Mouse (Mus musculus) ES-Bruce4 (cell line): ENCODE measurements at regions not wholly inside any gene's neighbourhood (a gene's known extent, or its start where the extent isn't known, plus 50 kb on each side); places are given as distances from the start of the nearest gene placed in this dataset.
A peak's percentile ranks its signal among the peaks of the same experiment; 100 is the strongest.

ENCODE experiments used
- H3K27ac ChIP-seq: 2 replicates; pipeline ENCODE4 v1.5.1; 2012; ENCODE audit warnings: low read length, inconsistent platforms; ENCODE audit not compliant: insufficient read depth
- H3K27me3 ChIP-seq: 2 replicates; pipeline ENCODE4 v1.6.1; 2012; ENCODE audit warnings: mild to moderate bottlenecking, low read length, inconsistent platforms; ENCODE audit not compliant: control insufficient read depth, poor library complexity, insufficient read depth, severe bottlenecking
- H3K36me3 ChIP-seq: 2 replicates; pipeline ENCODE4 v1.6.1; 2012; ENCODE audit warnings: inconsistent platforms, mild to moderate bottlenecking, low read length, moderate library complexity; ENCODE audit not compliant: control insufficient read depth, poor library complexity, insufficient read depth, severe bottlenecking
- H3K4me1 ChIP-seq: one replicate; pipeline ENCODE4 v1.8.1; 2011; ENCODE audit warnings: low read length; ENCODE audit not compliant: control insufficient read depth, insufficient read depth
- H3K4me3 ChIP-seq: 2 replicates; pipeline ENCODE4 v1.5.1; 2011; ENCODE audit warnings: low read depth, mild to moderate bottlenecking, low read length
- H3K9ac ChIP-seq: 2 replicates; pipeline ENCODE4 v1.6.1; 2012; ENCODE audit warnings: low read depth, mild to moderate bottlenecking, inconsistent platforms; ENCODE audit not compliant: poor library complexity, severe bottlenecking
- H3K9me3 ChIP-seq: replicated peaks from 2 replicates; pipeline ENCODE4 v1.6.1; 2012; ENCODE audit warnings: mild to moderate bottlenecking, low read length, inconsistent platforms; ENCODE audit not compliant: control insufficient read depth, poor library complexity, insufficient read depth, severe bottlenecking
- CTCF ChIP-seq: IDR thresholded peaks from one replicate; pipeline ENCODE4 v1.8.1; 2011; ENCODE audit warnings: low read depth, low read length
- EP300 ChIP-seq: IDR thresholded peaks from 2 replicates; pipeline ENCODE4 v1.6.1; 2011; ENCODE audit warnings: low read depth, low read length; ENCODE audit not compliant: insufficient read depth
- POLR2A ChIP-seq: IDR thresholded peaks from one replicate; pipeline ENCODE4 v1.8.1; 2011; ENCODE audit warnings: low read length; ENCODE audit not compliant: insufficient read depth

DNA sequence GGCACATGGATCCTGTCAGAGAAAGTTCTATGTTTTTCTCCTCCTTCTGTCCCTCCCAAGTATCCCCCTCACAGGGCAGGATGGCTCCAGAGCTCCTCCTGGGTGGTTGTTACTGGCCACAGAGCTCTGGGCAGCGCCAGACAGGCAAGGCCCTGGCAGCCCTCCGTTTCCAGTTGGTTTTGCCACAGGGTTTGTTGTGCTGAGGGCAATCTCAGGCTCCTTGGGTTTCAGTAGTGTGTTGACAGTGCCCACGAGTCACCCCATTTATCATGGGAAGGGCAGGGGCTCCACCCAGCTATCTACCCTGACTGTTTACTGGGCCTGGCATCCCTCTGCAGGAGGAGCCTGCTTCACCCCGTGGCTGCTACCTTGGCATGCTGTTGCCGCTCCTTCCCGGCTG lies 317.6 kb upstream of the Rtl1 start:
- Histone ChIP-seq H3K4me1 (peaks cover 7% of the 10 kb centered on the region), H3K27me3 (no peaks in the 10 kb centered on the region), H3K9me3 (no peaks in the 10 kb centered on the region), H3K9ac (no peak overlapping the region), H3K36me3 (no peaks in the 10 kb centered on the region), H3K4me3 (no peak overlapping the region), H3K27ac (no peak overlapping the region)
- no peak for TF ChIP-seq CTCF

DNA sequence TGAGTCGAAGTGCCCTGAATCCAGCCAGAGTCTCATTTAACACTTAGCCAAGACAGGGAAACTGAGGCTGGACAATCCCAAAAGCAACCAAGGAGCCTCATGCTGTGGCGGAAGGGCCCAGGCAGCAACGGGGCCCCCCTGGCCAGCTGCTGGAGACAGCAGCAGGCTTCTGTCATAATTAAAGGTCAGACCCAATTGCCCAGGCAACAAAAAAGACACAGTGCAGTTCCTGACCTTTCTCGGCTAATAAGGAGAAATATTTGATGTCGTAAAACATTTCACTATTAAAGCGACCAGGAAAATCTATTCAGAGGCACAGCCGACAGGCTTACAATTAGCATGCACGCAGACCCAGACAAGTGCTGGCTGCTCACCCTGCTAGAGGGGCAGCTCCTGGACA lies 318.8 kb upstream of the Rtl1 start:
- no peak overlapping the region for H3K9ac ChIP-seq
- no peak overlapping the region for H3K4me3 ChIP-seq
- no peaks in the 10 kb centered on the region for H3K36me3 ChIP-seq
- H3K27me3 ChIP-seq, result no peaks in the 10 kb centered on the region
- no peak overlapping the region for H3K27ac ChIP-seq
- TF ChIP-seq POLR2A, result no peak
- TF ChIP-seq CTCF, result no peak
- no peak for TF ChIP-seq EP300
- no peaks in the 10 kb centered on the region for H3K9me3 ChIP-seq
- peaks cover 7% of the 10 kb centered on the region for H3K4me1 ChIP-seq

DNA sequence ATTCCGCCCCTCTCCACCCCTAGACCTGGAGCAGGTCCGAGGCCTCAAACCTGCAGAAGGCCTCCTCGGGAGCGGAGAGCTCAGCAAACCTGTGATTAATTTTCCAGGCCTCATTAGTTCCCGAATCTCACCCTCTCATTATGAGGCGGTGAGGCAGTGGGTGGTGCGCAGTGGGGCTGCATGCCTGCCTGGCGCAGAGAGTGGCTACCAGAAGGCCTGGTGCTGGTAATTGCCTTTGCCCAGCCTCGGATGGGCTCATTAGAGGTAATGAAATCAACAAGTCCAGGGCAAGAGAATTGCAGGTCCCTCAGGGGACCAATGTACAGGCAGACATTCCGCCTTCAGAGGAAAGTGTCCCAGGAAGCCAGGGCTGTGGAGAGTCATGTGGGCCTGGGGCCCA lies 322.0 kb upstream of the Rtl1 start:
- no peaks in the 10 kb centered on the region for H3K9me3 ChIP-seq
- H3K9ac ChIP-seq, result no peak overlapping the region
- TF ChIP-seq EP300, result no peak
- TF ChIP-seq CTCF, result no peak
- TF ChIP-seq POLR2A, result no peak
- H3K27me3 ChIP-seq, result no peaks in the 10 kb centered on the region
- H3K4me3 ChIP-seq, result peak overlapping the region; percentile 16
- peaks cover 7% of the 10 kb centered on the region for H3K4me1 ChIP-seq
- H3K36me3 ChIP-seq, result no peaks in the 10 kb centered on the region
- H3K27ac ChIP-seq, result no peak overlapping the region

DNA sequence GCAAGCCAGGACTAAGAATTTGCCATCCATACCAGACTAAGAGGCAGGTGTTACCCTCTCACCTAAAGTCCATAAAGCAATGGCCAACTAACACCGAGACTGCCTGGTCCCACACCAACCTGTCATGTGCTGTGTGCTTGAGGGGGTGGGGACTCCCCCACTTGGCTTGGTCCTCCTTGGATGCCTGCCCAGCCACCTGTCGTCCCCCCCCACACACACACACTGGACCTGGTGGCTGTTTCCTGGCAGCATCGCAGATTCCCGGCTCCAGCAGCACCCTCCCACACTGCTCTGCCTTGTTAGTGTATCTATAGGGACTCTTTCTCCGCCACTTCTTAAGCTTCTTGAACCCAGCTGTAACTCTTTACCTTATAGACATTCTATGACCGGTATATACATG lies 325.7 kb upstream of the Rtl1 start:
- Histone ChIP-seq H3K27ac (no peak overlapping the region), H3K9me3 (no peaks in the 10 kb centered on the region), H3K36me3 (no peaks in the 10 kb centered on the region), H3K9ac (no peak overlapping the region), H3K27me3 (no peaks in the 10 kb centered on the region), H3K4me3 (no peak overlapping the region), H3K4me1 (peaks cover 5% of the 10 kb centered on the region)
- TF ChIP-seq EP300 (no peak), CTCF (no peak)

DNA sequence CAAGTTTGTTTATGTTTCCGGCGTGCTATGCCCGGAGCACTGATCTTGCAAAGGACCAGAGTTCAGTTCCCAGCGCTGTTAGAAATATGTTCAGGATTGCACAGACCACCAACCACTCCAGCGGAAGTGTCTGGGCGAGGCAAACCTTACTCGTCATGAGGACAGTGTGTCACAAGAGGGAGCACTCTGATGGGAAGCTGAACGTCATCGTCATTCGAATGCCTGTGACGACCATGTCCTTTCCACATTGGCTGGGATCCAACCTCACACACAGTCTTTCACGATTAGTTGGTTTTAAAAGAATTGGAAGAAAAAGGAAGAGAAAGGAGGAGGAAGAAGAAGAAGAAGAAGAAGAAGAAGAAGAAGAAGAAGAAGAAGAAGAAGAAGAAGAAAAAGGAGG lies 326.5 kb upstream of the Rtl1 start:
- H3K27ac ChIP-seq, result no peak overlapping the region
- TF ChIP-seq CTCF (peak; percentile 59), EP300 (no peak), POLR2A (no peak)
- no peaks in the 10 kb centered on the region for H3K36me3 ChIP-seq
- H3K9ac ChIP-seq, result no peak overlapping the region
- no peaks in the 10 kb centered on the region for H3K9me3 ChIP-seq
- no peak overlapping the region for H3K4me3 ChIP-seq
- no peaks in the 10 kb centered on the region for H3K27me3 ChIP-seq
- peaks cover 3% of the 10 kb centered on the region for H3K4me1 ChIP-seq

DNA sequence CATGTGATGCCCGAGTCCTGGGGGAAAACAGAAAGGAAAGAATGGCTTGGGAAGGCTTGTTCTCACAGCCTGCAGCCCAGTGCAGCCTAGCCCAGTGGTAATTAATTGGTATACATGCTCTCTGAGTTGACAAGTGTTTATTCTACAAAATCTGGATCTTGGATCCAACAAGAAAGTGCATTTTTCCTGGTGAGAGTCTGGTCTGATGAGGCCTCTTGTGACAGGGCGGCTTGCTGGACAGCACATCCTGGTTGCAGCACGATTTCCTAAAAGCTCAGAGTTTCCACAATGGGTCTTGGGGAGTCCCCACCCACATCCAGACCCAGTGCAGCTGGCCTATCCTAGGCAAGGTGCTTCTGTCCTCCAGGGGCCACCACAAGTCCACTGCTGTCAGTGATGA lies 332.7 kb upstream of the Dio3 start:
- Histone ChIP-seq H3K36me3 (no peaks in the 10 kb centered on the region), H3K4me3 (no peak overlapping the region), H3K27ac (peak overlapping the region; percentile 99; the same call in 1 of the 2 replicates), H3K27me3 (no peaks in the 10 kb centered on the region), H3K9me3 (peaks cover 11% of the 10 kb centered on the region), H3K4me1 (peaks cover 14% of the 10 kb centered on the region), H3K9ac (no peak overlapping the region)
- TF ChIP-seq POLR2A (no peak), CTCF (no peak), EP300 (no peak)

DNA sequence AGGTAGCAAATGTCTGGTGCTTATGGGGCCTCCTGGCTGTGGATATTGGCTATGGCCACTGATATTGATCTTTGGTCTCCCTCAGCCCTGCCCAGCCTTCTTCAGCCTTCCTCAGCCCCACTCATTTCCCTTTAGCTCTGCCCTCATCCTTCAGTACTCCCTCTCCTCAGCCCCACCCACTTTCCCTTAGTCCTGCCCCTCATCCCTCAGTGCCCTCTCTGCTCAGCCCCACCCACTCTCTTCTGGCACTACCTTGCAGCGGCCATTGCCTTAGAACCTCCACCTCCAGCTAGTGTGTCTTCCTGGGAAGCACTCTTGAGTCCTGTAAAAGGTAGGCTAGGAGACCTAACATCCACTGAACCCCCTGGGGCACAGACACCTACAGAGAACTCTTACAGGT lies 331.9 kb upstream of the Dio3 start:
- no peaks in the 10 kb centered on the region for H3K36me3 ChIP-seq
- peaks cover 18% of the 10 kb centered on the region for H3K4me1 ChIP-seq
- no peaks in the 10 kb centered on the region for H3K27me3 ChIP-seq
- peak overlapping the region; percentile 53 for H3K9ac ChIP-seq
- peak overlapping the region; percentile 99 for H3K27ac ChIP-seq
- peak overlapping the region; percentile 75 for H3K4me3 ChIP-seq
- H3K9me3 ChIP-seq, result peaks cover 11% of the 10 kb centered on the region
- TF ChIP-seq EP300 (0 out of 2 replicates have a peak, but pooled peaks have one; percentile 39), POLR2A (no peak), CTCF (no peak)
